8 mouse cellular contexts compared by ENCODE assay signal in genomic region chr7:16810920-16811648, GRCm38 (mm10). TPM values are rescaled to one million over a fixed set of nuclear protein-coding genes. Genes with fewer than 3 reads are reported as not detected.
DNase-seq lines count a peak whose midpoint lies in the region; ATAC-seq and TF ChIP-seq lines count a peak whose summit lies in the region.

No protein-coding gene starts in this region.

- H3K4me3 ChIP-seq in heart, embryonic 10.5 days, result peak overlapping the region; percentile 61
- peak overlapping the region; percentile 58 to 68 for H3K4me3 ChIP-seq in ES-E14 (ENCODE audit: insufficient read depth in 1 of 2, low read depth in 1 of 2, low read length in 2 of 2, poor library complexity in 1 of 2, severe bottlenecking in 1 of 2)
- peak overlapping the region; percentile 53 for H3K4me3 ChIP-seq in hindbrain, embryonic 10.5 days
- H3K4me3 ChIP-seq in liver, embryonic 14.5 days (ENCODE audit: insufficient read depth in 1 of 2, low read depth in 2 of 2, low read length in 2 of 2), result peak overlapping the region in 1 of 2 experiments; percentile 11; a peak in 1 of 4 replicates

- no peak for TF ChIP-seq EP300 in liver, embryonic 14.5 days (IDR thresholded peaks at IDR 0.05; ENCODE audit: low read depth)

- peak overlapping the region; percentile 74 for H3K27ac ChIP-seq in heart, embryonic 10.5 days
- H3K27ac ChIP-seq in ES-E14 (ENCODE audit: insufficient read depth, low read depth, low read length, poor library complexity, severe bottlenecking), result no peak overlapping the region
- H3K27ac ChIP-seq in hindbrain, embryonic 10.5 days, result peak overlapping the region; percentile 72
- H3K27ac ChIP-seq in liver, embryonic 14.5 days, result no peak overlapping the region

- H3K4me2 ChIP-seq in liver, embryonic 14.5 days (ENCODE audit: low read depth), result peak overlapping the region; percentile 41

- peak overlapping the region; percentile 44 for H3K9ac ChIP-seq in ES-E14 (ENCODE audit: insufficient read depth, low read depth, low read length, poor library complexity, severe bottlenecking)
- no peak overlapping the region for H3K9ac ChIP-seq in liver, embryonic 14.5 days (replicated peaks)

- in situ Hi-C loops in ES-E14 (cut with MboI; ENCODE audit: low sequenced_read_pairs in 2 of 2, unreplicated experiment in 2 of 2), result loop anchor here in 1 of 2 experiments (25.0 kb wide), 1 partner anchor 101 kb away; the partner anchor contains the start of genes Calm3 and Ptgir

- H3K36me3 ChIP-seq in heart, embryonic 10.5 days, result peaks cover 54% of the 10 kb centered on the region
- H3K36me3 ChIP-seq in ES-E14 (ENCODE audit: control insufficient read depth, insufficient read depth, low read length, poor library complexity, severe bottlenecking), result no peaks in the 10 kb centered on the region; the same call in 1 of the 2 replicates
- H3K36me3 ChIP-seq in hindbrain, embryonic 10.5 days, result peaks cover 66% of the 10 kb centered on the region
- H3K36me3 ChIP-seq in liver, embryonic 14.5 days (replicated peaks; ENCODE audit: control insufficient read depth, insufficient read depth, low read depth), result no peaks in the 10 kb centered on the region

- peak; percentile 23; the same call in 1 of the 2 replicates for TF ChIP-seq CTCF in liver, embryonic 14.5 days (IDR thresholded peaks at IDR 0.05; ENCODE audit: low read depth)

- 4% methylated on average over 90 of the region's 90 CpGs for WGBS in heart, embryonic 10.5 days
- 4% methylated on average over 90 of the region's 90 CpGs for WGBS in hindbrain, embryonic 10.5 days
- WGBS in liver, embryonic 14.5 days (ENCODE audit: insufficient replicate concordance), result 25% methylated on average over 90 of the region's 90 CpGs

- H3K27me3 ChIP-seq in heart, embryonic 10.5 days (ENCODE audit: insufficient read depth, poor library complexity, severe bottlenecking), result peaks cover 33% of the 10 kb centered on the region
- H3K27me3 ChIP-seq in hindbrain, embryonic 10.5 days (ENCODE audit: insufficient read depth, poor library complexity, severe bottlenecking), result peaks cover 41% of the 10 kb centered on the region
- peaks cover 20% of the 10 kb centered on the region for H3K27me3 ChIP-seq in liver, embryonic 14.5 days (ENCODE audit: control insufficient read depth, insufficient read depth, low read length)

- no peak for ATAC-seq in liver, embryonic 14.5 days (ENCODE audit: insufficient read depth)
- no peak for ATAC-seq in megakaryocyte progenitor cell, adult 5-6 weeks (replicated peaks; ENCODE audit: poor library complexity)

- no peaks in the 10 kb centered on the region for H3K9me3 ChIP-seq in heart, embryonic 10.5 days
- H3K9me3 ChIP-seq in ES-E14 (ENCODE audit: control insufficient read depth, insufficient read depth, low read depth, low read length), result no peaks in the 10 kb centered on the region
- no peaks in the 10 kb centered on the region for H3K9me3 ChIP-seq in hindbrain, embryonic 10.5 days
- H3K9me3 ChIP-seq in liver, embryonic 14.5 days (ENCODE audit: control insufficient read depth, low read length), result no peaks in the 10 kb centered on the region

- no peak for DNase-seq in heart, embryonic 10.5 days (ENCODE audit: low spot score)
- no peak for DNase-seq in heart, adult 18-20 months
- no peak for DNase-seq in ES-E14 (ENCODE audit: low read depth, low spot score)
- peak; percentile 63 to 73 for DNase-seq in cerebellum, postnatal 25 days
- DNase-seq in hindbrain, embryonic 10.5 days (ENCODE audit: low spot score), result peak; percentile 69
- DNase-seq in liver, embryonic 14.5 days (ENCODE audit: low read depth in 3 of 3, low spot score in 3 of 3), result no peak
- DNase-seq in right cerebral cortex, postnatal 25 days, result peak; percentile 75

- peaks cover 25% of the 10 kb centered on the region for H3K4me1 ChIP-seq in heart, embryonic 10.5 days
- 0 out of 4 replicates have a peak, but pooled peaks cover 0 to 1% of the 10 kb centered on the region in 2 experiments for H3K4me1 ChIP-seq in ES-E14 (ENCODE audit: control insufficient read depth in 2 of 2, insufficient read depth in 2 of 2, low read length in 2 of 2, poor library complexity in 1 of 2)
- peaks cover 35% of the 10 kb centered on the region for H3K4me1 ChIP-seq in hindbrain, embryonic 10.5 days (replicated peaks)
- H3K4me1 ChIP-seq in liver, embryonic 14.5 days (replicated peaks; ENCODE audit: control insufficient read depth in 2 of 2, insufficient read depth in 2 of 2, low read length in 1 of 2), result peaks cover 4% of the 10 kb centered on the region in 2 experiments; a peak in 2 of 4 replicates

TF ChIP-seq in ES-E14, 5 proteins besides CTCF, POLR2A, EP300 and RAD21:
- TF ChIP-seq HCFC1 (IDR thresholded peaks at IDR 0.05; ENCODE audit: borderline replicate concordance, insufficient read depth, low read length) (no peak), CHD2 (IDR thresholded peaks at IDR 0.05; ENCODE audit: low read depth, low read length) (no peak), MAFK (IDR thresholded peaks at IDR 0.05; ENCODE audit: insufficient read depth, low read depth, low read length) (no peak), ZNF384 (IDR thresholded peaks at IDR 0.05; ENCODE audit: low read depth, low read length) (no peak), ZC3H11A (IDR thresholded peaks at IDR 0.05; ENCODE audit: borderline replicate concordance, low read depth, low read length) (no peak)

RNA-seq across cellular contexts. Expression of gene Strn4, which starts 4.6 kb away (rescaled TPM):
- polyA plus RNA-seq in heart, embryonic 10.5 days (2016; fragmentation: Nextera tagmentation; extraction: Ambion mirVana), result 101 and 107 TPM in 2 replicates
- total RNA-seq in heart, adult 18-20 months (2021), result 10 to 100 TPM; 50.3 to 60.0 TPM
- 76.0 and 105 TPM in 2 replicates for total RNA-seq in ES-E14 (2012; rRNA removed)
- polyA plus RNA-seq in hindbrain, embryonic 10.5 days (2016; fragmentation: Nextera tagmentation; extraction: Ambion mirVana), result 120 and 153 TPM in 2 replicates
- 41.3 and 43.0 TPM in 2 replicates for polyA plus RNA-seq in liver, embryonic 14.5 days (2012; rRNA removed)
- polyA plus RNA-seq in liver, embryonic 14.5 days (2014; fragmentation: Nextera tagmentation; extraction: Ambion mirVana), result 27.2 and 32.2 TPM in 2 replicates
- 28.2 and 39.0 TPM in 2 replicates for total RNA-seq in megakaryocyte progenitor cell, adult 5-6 weeks (2015)
- 40.0 and 43.5 TPM in 2 replicates for total RNA-seq in megakaryocyte progenitor cell, adult 5-6 weeks (2017)

RNA-seq across cellular contexts. Expression of gene Fkrp, which starts 5.4 kb away (rescaled TPM):
- polyA plus RNA-seq in heart, embryonic 10.5 days (2016; fragmentation: Nextera tagmentation; extraction: Ambion mirVana), result 29.5 and 36.7 TPM in 2 replicates
- total RNA-seq in heart, adult 18-20 months (2021), result 10 to 100 TPM; 49.1 to 53.1 TPM
- 12.8 and 18.5 TPM in 2 replicates for total RNA-seq in ES-E14 (2012; rRNA removed)
- 29.3 TPM in 2 replicates for polyA plus RNA-seq in hindbrain, embryonic 10.5 days (2016; fragmentation: Nextera tagmentation; extraction: Ambion mirVana)
- 5.6 and 6.6 TPM in 2 replicates for polyA plus RNA-seq in liver, embryonic 14.5 days (2012; rRNA removed)
- polyA plus RNA-seq in liver, embryonic 14.5 days (2014; fragmentation: Nextera tagmentation; extraction: Ambion mirVana), result 7.2 and 8.9 TPM in 2 replicates
- 11.5 and 13.1 TPM in 2 replicates for total RNA-seq in megakaryocyte progenitor cell, adult 5-6 weeks (2015)
- total RNA-seq in megakaryocyte progenitor cell, adult 5-6 weeks (2017), result 9.8 and 14.3 TPM in 2 replicates

RNA-seq across cellular contexts. Expression of gene Slc1a5, which starts 29.9 kb away (rescaled TPM):
- 47.0 TPM in 2 replicates for polyA plus RNA-seq in heart, embryonic 10.5 days (2016; fragmentation: Nextera tagmentation; extraction: Ambion mirVana)
- total RNA-seq in heart, adult 18-20 months (2021), result 10 to 100 TPM; 13.0 to 26.3 TPM
- 72.0 and 156 TPM in 2 replicates for total RNA-seq in ES-E14 (2012; rRNA removed)
- 28.8 and 31.6 TPM in 2 replicates for polyA plus RNA-seq in hindbrain, embryonic 10.5 days (2016; fragmentation: Nextera tagmentation; extraction: Ambion mirVana)
- 157 and 160 TPM in 2 replicates for polyA plus RNA-seq in liver, embryonic 14.5 days (2012; rRNA removed)
- polyA plus RNA-seq in liver, embryonic 14.5 days (2014; fragmentation: Nextera tagmentation; extraction: Ambion mirVana), result 61.7 and 67.3 TPM in 2 replicates
- total RNA-seq in megakaryocyte progenitor cell, adult 5-6 weeks (2015), result 73.2 and 79.5 TPM in 2 replicates
- 39.1 and 48.3 TPM in 2 replicates for total RNA-seq in megakaryocyte progenitor cell, adult 5-6 weeks (2017)

RNA-seq across cellular contexts. Expression of gene Prkd2, which starts 31.6 kb away (rescaled TPM):
- polyA plus RNA-seq in heart, embryonic 10.5 days (2016; fragmentation: Nextera tagmentation; extraction: Ambion mirVana), result 8.9 and 9.4 TPM in 2 replicates
- 10 to 100 TPM; 19.7 to 22.2 TPM for total RNA-seq in heart, adult 18-20 months (2021)
- 5.7 and 6.9 TPM in 2 replicates for total RNA-seq in ES-E14 (2012; rRNA removed)
- 11.2 and 12.6 TPM in 2 replicates for polyA plus RNA-seq in hindbrain, embryonic 10.5 days (2016; fragmentation: Nextera tagmentation; extraction: Ambion mirVana)
- polyA plus RNA-seq in liver, embryonic 14.5 days (2012; rRNA removed), result 2.5 and 3.2 TPM in 2 replicates
- polyA plus RNA-seq in liver, embryonic 14.5 days (2014; fragmentation: Nextera tagmentation; extraction: Ambion mirVana), result 1.8 and 2.2 TPM in 2 replicates
- total RNA-seq in megakaryocyte progenitor cell, adult 5-6 weeks (2015), result 6.2 and 8.8 TPM in 2 replicates
- total RNA-seq in megakaryocyte progenitor cell, adult 5-6 weeks (2017), result 6.0 and 8.8 TPM in 2 replicates

Comparison
In these comparisons a context has a peak if more than half of its experiments do, and no peak if none do; other contexts are left out.
1. DNase-seq: peak in cerebellum, postnatal 25 days (2 of 2), hindbrain, embryonic 10.5 days (single experiment) and right cerebral cortex, postnatal 25 days (single experiment); none in heart, embryonic 10.5 days (single experiment), heart, adult 18-20 months (0 of 2), ES-E14 (single experiment) and liver, embryonic 14.5 days (0 of 3).
2. H3K27ac ChIP-seq: peak in heart, embryonic 10.5 days (single experiment) and hindbrain, embryonic 10.5 days (single experiment); none in ES-E14 (single experiment) and liver, embryonic 14.5 days (single experiment).